Mouse (Mus musculus) liver, adult 10 weeks (tissue): Measurements from ENCODE around the gene Dync2li1. TPM values are rescaled to one million over a fixed set of nuclear protein-coding genes. Genes with fewer than 3 reads are reported as not detected.

Source experiments
- polyA plus RNA-seq: library from polyadenylated mRNA; stranded (reverse); fragments of 350-450 nt; fragmentation: Illumina TruSeq; extraction: RNeasy Lipid Tissue Mini Kit (QIAGEN cat#74804); gene quantifications from one replicate; pipeline ENCODE4 v1.2.3, GENCODE M21; 2014; ENCODE audit warnings: low read depth, low replicate concordance

Gene Dync2li1
- 0.74 TPM for polyA plus RNA-seq

GRCm38 (mm10) chr17:84626276-84626856 lies at the start of gene Dync2li1:
Gene Dync2li1, plus strand, starts transcription at chr17:84626496.

DNA sequence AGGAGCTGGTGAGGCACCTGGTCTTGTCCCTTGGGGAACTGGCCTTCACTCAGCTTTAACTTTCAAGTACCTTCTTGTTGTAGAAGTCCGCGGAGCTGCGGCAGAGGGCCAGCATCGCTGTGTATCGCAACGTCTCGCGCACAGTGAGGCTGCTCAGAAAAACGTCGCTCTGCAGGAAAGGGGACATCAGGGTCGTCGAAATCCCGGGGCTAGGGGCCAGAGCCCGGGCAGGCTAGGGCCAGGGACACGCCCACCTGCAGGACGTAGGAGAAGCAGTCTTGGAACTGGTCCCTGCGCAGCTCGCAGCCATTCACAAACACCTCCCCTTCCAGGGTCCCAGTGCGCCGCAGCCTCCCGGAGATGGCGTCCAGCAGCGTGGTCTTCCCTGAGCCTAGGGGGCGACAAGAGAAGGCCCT lies 49.7 kb downstream of the Dync2li1 start, which contains the start of gene Abcg8:
Abcg8 (plus strand) TSS at position 352 of the 416 bp plus-strand sequence.

GRCm38 (mm10) chr17:84682734-84683717 lies 56.7 kb downstream of the Dync2li1 start, which contains the start of gene Abcg5:
Gene Abcg5, minus strand, starts transcription at chr17:84683011.

Other genes starting within 250 kb of the Dync2li1 start
- 2.3 TPM for gene Thada, start 160.3 kb upstream of the Dync2li1 start, polyA plus RNA-seq
- 0.61 TPM for gene Plekhh2, start 114.6 kb upstream of the Dync2li1 start, polyA plus RNA-seq
- 39.7 TPM for gene Abcg8, start 49.8 kb downstream of the Dync2li1 start, polyA plus RNA-seq
- gene Abcg5, start 56.5 kb downstream of the Dync2li1 start, polyA plus RNA-seq = 99.0 TPM
- gene Lrpprc, start 164.3 kb downstream of the Dync2li1 start, polyA plus RNA-seq = 47.5 TPM